Mouse (Mus musculus) B cell, adult 2 months (primary cell): Measurements from ENCODE around the gene Cdadc1.

Source experiments
- DNase-seq, 2 experiments: peaks; one replicate each; pipeline ENCODE4 v3.0.0; 2022

Gene Cdadc1

DNA sequence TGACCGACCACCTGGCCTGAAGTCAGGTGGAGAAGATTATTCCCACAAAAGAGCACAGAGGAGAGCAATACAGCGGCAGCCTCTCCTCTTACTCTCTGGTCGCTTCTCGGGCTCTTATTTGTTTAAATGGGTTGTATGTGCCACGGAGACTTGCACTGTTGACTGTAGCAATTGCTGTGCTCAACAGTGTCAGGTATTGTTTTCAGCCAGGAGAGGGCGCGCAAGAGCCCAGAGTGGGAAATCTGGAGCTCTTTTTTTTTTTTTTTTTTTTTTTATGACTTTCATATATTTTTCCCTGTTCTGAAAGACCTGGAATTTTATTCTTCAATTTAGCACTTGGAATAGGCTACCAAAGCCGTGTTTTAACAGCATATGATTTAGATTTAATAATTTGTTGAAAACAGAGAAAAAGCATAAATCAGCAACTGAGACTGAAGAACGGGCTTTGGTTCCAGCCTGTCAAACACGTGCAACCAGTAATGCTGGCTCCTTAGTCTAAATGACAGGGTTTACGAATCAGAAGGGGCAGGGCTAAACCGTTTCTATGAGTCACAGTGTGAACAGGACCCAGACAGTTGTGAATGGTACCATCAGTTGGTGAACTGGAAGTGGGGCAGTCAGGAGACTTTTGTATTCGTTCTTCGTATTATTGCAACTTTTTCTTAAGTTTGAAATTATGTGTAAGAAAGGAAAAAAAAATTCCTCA is 15.3 kb upstream of the Cdadc1 start:
- DNase-seq, result peak; percentile 58 to 61

DNA sequence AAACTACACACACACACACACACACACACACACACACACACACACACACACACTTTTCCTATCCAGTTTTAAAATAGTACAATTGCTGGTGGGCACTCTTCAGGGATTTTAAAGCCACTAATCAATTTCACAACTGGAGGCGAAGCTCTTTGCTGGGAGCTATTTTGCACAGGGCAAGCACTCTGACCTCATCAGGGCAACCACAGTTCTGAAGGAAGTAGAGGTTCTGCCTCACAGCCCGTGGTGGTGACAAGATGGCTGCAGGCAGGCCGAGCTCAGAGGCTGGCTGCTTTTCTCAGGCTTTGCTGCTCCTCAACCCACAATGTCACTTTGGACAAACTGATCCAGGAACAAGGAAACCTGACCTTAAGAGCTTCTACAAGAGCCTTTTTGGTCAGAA is 9.3 kb upstream of the Cdadc1 start:
- DNase-seq, result no peak

DNA sequence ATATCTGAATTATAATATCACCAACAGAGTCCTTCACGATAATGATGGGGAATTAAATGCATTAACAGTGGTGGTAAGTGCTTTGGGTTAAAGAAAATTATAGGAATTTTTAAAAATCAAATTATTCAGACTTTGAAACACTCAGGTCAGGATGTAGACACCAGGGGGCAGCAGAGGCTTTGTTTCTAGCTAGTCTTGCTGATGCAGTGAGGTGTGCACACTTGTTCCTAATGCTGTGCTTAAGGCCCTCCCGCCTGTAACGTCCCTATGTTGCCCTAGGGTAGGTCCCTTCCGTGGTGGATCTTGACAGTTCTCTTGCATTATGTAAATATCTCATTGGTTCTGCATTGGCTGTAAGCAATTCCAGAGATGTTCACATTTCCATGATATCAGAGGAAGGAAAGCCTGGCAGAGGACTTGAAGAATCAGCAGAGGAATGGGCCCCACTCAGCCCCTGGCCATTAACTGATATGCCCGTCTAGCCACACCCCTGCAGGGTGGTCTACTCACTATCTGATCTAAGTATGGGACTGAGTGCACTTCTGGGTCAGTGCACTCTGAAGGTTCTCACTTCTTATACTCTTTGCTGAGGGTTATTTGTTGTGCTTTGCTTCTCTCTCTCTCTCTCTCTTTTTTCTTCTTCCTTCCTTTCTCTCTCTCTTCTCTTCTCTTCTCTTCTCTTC is 8.1 kb upstream of the Cdadc1 start:
- peak; percentile 84 to 86 for DNase-seq

DNA sequence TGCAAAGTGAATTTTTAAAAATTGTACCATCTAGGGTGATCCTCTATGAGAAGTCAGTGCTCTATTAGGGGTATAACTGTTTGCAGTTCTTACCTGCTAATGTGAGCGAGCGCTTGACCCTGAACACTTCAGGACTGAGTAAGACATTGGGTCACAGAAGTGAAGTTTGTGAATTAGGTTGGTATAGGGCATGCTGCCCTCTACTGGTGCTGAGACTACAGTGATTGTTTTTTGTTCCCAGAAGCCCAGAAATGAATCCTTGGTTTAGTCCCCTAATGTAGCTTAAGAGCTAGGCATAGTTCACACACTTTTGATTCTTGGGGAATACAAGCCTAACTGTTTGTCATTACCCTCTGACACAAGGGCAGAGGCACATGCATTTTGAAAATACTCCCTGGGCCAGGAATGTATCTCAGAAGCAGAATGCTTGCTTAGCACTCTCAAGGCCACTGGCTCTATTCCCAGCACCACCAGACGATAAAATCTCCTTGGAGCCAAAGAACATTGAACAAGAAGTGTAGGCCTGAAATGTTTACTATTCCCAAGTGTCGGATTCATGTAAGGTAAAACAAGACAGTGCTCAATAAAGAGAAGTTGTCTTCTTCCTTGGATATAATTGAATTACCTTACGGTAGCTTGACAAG is 6.4 kb upstream of the Cdadc1 start:
- DNase-seq, result peak; percentile 40 to 45

DNA sequence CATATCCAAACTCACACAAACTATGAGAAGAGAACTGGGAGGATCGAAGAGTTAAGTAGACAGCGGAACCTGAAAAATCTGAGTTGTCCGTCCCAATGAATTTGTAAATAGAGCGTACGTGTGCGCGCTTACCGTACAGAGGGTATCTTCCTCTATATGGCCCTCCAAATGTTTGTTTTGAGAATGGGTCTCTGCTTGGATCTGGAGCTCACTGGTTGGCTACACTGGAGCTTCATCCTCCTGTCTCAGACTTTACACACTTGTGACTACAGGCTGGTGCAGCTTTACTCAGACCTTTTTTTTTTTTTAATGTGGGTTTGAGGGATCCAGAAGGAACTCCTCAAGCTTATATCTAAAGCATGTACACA is 485 bp upstream of the Cdadc1 start:
- no peak for DNase-seq

DNA sequence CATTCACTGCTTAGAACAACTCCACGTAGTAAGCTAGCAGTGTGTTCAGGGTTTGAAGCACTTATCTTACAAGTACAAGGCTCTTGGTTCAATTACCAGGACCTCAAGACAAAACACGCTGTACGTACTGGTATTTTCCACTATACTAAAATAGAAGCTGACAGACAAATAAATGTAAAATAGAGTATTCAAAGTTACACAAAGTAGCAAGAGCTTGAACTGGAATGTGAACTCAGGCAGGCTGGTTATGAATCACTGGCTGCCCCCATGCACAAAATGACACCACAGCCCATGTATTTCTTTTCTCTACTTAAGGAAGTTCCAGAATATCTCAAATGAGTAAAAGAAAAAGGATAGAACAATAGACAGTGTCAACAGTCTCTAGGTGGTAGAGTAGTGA is 2.8 kb downstream of the Cdadc1 start:
- DNase-seq, result no peak

DNA sequence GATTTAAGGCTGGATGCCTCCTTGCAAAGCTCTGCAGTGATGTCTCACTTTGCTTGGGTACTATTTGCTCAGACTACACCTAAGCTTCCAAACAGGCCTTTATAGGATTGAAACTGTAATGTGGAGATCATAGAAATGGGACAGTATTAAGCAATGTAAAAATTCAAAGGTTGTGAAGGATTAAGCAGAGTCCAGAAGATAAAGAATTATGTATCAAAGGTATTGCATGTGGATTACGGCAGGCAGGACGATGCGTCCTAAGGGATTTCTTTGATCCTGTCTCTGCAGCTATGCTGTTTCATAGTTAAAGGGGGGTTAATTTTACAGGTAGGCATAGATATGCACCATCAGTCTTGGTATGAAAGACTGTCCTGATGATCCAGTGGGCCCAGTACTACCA is 5.2 kb downstream of the Cdadc1 start:
- DNase-seq, result no peak

DNA sequence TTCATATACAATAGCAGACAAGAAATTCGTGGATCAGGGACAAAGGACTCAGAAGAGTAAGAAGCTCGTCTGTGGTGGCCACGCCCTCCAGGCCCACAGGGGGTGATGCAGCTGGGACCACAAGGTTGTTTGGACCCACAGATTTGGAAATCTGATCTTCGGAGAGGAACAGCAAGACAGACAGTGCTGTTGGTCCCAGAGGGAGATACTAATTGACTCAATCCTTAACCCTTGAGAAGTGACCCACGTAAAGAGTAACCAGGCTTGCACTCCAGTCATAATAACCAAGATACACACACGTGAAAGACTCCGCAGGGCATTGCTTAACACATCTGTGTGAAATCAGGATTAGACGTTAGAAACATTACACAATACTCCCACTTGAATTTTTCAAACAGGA is 5.9 kb downstream of the Cdadc1 start:
- DNase-seq, result no peak

DNA sequence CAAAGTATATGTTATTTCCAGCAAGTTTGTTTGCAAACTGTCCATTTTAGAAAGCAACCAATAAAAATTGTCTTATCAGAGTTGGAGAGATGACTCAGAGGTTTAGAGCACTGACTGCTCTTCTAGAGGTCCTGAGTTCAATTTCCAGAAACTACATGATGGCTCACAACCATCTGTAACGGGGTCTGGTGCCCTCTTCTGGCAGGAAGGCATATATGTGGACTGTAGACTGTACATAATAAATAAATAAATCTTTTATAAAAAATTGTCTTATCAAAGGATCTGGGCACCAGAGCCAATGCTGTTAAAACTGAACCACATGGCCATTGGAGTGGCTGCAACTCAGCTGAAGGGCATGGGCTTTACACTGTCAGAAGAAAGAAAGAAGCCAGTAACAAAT is 7.1 kb downstream of the Cdadc1 start:
- peak; percentile 57 to 65 for DNase-seq

DNA sequence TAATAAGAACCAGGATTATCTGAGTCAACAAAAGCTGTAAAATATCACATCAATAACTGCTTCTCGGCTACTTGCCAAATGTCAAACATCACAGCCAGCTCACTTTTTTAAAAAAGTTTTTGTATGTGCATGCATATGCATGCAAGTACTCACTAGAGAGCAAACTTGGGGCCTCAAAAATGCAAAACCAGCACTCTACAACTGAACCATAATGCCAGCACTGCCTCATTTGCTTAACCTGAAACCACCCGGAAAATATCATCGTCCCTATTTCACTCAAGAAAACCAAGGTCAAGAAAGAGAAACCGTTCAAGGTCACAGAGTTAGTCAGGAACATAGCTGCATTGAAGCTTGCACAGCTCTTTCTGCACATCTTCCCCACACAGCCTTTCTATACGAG is 21.4 kb downstream of the Cdadc1 start:
- DNase-seq, result no peak

DNA sequence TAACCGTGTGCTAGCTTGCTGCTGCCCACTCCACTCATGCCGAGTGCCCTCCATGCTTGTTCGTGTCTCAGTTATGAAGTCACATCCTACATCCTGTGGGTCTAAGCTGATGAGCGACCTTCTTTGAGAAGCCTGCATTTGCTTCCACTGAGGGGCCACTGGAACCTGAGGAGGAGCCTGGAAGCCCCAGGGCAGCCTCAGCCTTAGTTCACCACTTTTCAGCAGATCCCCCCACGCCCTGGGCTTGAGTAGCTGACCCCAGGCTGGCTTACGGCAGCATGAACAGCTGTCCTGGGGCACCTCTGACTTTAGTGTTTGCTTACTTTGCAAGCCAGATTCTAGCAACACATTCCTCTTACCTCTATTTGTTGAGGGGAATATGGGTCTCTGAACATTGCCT is 31.0 kb downstream of the Cdadc1 start:
- DNase-seq, result no peak

DNA sequence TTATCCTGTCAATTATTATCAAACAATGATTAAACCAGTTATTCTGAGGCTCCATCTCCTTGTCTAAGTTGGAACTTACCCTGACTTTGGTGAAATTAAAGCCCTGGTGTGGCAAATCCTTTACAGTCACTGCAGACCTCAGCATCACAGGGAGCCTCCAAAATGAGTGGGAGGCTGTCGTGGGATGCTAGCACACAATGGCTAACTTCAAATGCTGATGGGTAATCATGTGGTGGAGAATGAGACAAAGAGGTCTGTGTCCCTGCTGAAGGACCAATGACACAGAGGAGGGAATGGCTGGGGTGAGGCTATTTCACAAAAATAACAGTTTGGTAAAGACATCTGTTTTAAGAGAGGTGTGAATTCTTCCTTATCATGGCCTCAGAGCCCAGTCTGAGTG is 39.9 kb downstream of the Cdadc1 start:
- DNase-seq, result no peak

DNA sequence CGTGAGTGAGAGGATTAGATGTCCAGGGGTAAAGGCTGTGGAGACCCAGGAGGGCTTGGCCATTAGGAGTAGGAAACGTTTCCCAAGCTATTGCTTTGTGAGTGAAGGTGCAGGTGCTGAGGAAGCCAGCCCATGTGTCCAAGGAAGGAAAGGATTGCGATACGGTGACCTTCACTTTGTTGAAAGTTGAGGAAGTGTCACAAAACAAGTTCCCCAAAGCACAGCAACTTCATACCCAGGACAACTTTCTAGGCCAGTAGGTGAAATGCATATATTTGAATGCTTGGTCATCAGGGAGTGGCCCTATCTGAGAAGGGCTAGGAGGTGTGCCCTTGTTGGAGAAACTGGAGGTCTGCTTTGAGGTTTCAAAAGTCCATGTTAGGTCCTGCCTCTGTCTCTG is 40.7 kb downstream of the Cdadc1 start:
- DNase-seq, result no peak

DNA sequence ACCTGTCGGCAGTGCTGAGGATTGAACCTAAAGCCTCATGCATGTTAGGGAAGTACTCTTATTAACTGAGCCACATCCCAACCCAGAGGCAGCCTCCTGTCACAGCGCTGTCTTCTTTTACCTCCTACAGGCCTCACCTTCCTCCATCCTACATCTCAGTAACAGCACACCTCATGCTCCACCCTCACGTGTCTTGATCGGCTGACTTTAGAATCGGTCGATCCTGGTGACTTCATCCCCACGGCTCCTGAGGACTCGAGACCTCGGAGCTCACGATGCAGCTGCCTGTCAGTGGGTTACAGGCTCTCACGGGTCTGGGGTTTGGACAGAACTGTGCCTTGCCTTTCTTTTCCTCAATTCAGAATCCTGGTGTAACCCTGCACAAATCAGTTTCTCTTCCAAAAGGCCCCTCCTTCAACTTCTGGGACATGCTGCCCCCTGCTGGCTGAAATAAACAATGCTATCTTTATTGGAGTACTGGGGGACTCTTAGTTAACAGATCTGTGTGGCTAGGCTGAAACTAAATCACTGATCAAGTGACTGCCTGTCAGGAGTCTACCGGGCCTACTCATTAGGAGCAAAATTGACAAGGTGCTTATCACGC is 41.7 kb downstream of the Cdadc1 start:
- peak; percentile 82 to 84 for DNase-seq

DNA sequence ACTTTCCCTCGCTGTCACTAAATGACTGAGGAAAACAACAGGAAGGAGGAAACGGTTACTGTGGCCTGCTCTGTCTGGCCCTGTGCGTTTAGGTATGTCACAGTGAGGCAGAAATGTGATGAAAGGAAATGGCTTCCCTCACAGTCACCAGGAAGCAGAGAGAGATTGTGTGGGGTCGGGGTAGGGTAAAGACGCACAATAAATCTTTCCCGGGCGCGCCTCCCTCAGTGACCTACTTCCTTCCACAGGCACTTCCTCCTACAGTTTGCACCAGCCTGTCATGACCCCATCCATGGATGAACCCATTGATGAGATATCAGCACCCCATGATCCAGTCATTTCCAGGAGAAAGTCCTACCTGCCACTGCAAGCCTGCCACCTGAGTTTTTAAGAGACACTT is 42.7 kb downstream of the Cdadc1 start:
- DNase-seq, result no peak

DNA sequence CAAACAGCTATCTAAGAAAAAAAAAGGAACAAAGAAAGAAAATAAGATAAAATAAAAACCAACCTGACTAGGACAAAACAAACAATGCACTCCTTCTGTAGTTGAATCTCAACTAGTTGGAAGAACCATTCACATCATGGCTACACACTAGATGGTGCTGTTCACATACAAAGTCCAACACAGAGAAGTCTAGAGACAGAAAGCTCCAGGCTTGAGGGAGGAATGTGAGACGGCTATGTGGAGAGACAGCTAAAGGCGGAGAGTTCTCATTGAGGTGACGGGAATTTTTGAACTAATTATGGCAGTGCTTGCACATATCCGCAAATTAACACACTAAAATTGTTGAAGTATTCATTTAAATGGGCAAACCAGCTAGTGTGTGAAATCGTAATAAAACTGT is 43.7 kb downstream of the Cdadc1 start:
- DNase-seq, result no peak

DNA sequence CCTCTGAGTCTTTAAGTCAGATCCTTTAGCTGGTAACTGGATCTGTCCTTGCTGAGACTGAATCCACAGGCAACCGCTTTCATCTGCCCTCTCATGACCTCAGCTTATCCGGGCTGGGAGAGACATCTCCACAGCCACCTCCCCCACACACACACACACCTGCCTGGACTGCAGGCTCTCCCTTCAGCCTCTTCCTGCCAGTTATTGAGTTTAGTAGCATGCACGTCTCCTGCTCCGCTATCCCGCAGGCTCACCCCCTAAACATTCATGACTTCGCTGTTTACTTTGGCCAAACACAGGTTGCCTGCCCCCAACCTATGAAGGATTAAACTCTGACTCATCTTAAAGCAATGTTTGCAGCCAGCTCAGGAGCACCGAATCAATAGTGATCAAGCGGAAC is 45.8 kb downstream of the Cdadc1 start:
- no peak for DNase-seq

DNA sequence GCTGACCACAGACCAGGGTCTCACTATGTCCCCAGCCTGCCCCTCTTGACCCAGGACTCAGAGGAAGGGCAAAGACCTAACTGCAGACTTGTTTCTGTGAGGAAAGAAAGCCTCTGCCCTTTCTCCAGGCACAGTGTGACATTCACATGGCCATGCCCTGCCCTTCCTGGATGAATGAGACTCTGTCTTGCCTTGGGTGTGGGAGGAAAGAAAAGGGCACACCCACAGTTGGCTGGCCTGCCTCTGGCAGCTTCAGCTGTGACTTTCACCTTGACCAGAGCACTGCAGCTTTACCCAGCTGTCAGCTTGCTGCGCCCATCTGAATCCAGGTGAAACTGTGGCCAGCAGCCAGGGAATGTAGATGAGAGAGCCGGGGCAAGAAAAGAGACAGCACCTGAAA is 46.9 kb downstream of the Cdadc1 start:
- DNase-seq, result no peak

DNA sequence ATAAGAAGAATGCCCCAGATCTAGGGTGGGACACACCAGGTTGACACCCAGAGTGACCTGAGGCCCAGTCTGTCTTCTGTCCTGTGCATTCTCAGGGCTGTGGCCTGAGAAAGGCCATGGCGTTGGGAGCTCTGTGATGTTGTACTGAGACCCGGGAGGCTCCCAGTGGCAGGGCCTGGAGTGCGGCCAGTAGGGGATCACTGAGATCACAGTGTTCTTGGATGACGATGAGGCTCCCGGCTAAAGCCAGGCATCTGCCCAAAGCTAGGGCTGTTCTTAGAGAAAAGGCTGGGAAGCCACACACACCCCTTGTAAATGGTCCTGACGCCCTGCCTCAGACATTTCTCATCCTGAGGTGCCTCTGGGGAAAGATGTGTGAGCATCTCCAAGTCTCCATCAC is 48.7 kb downstream of the Cdadc1 start:
- no peak for DNase-seq

DNA sequence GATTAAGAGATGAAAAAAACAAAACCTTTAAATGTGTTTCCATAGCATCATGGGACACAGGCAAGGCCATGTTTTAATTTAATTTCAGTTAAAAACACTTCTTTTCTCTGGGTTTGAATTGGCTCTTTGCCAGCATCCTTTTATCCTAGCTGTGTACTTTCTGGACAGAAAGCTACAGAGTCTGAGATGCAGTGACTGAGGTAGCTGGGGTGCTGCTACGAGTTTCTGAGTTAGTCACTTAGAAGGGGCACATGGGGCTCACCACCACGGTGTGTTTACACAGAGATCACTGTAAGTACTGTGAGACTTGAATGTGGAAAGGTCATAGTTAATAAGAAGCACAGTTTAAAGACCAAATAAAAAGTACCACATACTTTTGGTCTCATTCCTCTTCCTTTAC is 49.2 kb downstream of the Cdadc1 start:
- no peak for DNase-seq

DNA sequence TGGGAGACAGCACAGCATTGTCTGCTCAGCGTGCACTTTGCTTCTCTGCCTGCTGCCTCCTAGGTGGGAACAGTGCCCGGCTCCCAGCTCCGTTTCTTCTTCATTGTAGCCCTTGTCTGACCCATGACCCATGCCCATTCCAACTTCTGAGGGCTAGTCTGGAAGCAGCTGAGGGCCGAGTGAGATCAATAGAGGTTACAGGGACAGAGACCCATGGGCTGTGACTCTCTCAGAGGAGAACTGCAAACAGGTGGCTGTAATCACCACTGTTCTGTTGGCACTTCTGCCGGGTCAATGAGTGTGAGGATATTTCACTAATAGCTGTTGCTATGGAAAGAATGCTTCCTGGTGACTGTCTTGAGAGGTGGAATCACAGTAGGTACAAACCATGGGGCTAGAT is 50.2 kb downstream of the Cdadc1 start:
- DNase-seq, result no peak

DNA sequence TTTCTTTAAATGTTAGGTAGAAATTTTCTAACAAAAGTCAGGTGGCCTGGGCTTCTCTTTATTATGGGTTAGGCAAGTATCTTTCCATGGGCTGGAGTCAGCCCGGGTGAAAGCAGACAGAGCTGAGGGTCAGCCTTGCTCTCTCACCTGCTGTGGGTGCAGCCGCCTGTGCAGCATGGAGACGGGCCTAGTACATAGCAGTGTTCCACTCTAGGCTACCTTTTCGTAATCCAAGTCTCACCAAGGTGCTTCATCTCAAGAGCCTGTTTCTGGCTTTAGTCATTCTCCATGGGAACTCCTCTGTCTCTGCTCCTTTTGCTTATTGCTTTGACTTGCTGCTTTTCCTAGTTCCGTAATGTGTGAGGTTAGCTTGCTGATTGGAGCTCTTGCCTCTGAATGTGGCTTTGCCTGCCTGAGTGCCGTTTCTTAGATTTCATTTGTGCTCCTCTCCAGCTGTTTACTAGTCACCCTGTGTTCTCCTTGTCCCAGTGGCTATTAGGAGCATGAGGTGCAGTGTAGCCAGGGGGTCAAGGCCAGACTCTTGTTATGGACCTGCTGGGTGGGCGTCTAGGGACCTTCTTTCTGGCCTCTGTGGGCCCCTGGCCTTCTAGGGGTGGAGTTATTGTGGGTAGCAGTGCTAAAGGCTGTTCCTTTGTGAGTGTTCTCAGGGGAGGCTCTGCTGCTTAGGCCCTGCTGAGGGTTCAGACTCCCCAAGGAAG is 51.4 kb downstream of the Cdadc1 start:
- DNase-seq, result no peak

DNA sequence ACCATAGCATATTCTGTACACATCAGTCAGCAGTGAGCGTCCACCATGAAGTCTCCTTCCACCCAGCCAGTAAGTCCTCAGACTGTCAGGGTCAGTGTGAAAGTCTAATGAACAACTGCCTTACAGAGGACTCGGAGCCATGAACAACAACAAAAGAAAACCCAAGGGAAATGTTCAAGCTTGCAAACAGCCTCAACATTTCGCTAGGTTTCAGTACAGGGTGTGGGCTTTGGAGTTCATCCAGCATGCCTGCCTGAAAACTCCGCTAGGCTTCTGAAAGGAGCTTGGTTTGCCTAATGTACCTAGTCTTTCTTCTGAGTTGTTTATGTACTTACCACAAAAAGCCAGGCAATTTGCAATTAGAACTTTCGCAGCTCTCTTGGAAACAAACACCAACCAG is 53.8 kb downstream of the Cdadc1 start:
- no peak for DNase-seq
